Mouse (Mus musculus): ENCODE measurements around the gene Syde2. TPM values are rescaled to one million over a fixed set of nuclear protein-coding genes. Genes with fewer than 3 reads are reported as not detected.

Gene Syde2
- polyA plus RNA-seq, 1 experiment from 2014 or later, result 0.82 TPM

DNA sequence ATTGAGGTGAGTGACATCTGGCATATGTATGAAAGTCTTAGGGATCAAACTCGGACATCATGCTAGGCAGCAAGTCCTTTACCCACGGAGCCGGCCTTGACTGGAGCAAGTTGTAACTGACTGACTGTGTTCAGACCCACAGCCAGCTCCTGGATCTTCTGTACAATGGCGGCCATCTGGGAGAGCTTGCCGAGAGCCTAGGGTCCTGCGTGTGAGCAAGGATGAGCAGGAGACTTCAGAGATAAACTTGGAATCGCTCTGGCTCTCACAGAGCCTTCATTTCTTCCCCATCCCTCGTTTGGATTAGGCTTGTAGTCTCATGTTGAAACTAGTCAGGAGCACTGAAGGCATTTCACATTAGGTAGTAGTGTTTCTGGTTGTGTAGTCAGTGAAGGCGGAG, 34.6 kb downstream of the Syde2 start:
- 94% methylated on average over 9 of the region's 9 CpGs for WGBS
- Histone ChIP-seq H3K9ac (replicated peaks; ENCODE audit: low read depth, low read length) (no peak overlapping the region), H3K4me2 (ENCODE audit: low read length) (no peak overlapping the region), H3K27ac (ENCODE audit: low read length) (no peak overlapping the region), H3K4me1 (replicated peaks; ENCODE audit: control insufficient read depth, insufficient read depth, low read length) (0 out of 2 replicates have a peak, but pooled peaks cover 2% of the 10 kb centered on the region), H3K9me3 (ENCODE audit: control insufficient read depth, low read length) (no peaks in the 10 kb centered on the region), H3K36me3 (ENCODE audit: control insufficient read depth, insufficient read depth) (no peaks in the 10 kb centered on the region), H3K27me3 (replicated peaks; ENCODE audit: control insufficient read depth, insufficient read depth, low read length) (no peaks in the 10 kb centered on the region), H3K4me3 (replicated peaks; ENCODE audit: low read length) (no peak overlapping the region)
- no peak for ATAC-seq

DNA sequence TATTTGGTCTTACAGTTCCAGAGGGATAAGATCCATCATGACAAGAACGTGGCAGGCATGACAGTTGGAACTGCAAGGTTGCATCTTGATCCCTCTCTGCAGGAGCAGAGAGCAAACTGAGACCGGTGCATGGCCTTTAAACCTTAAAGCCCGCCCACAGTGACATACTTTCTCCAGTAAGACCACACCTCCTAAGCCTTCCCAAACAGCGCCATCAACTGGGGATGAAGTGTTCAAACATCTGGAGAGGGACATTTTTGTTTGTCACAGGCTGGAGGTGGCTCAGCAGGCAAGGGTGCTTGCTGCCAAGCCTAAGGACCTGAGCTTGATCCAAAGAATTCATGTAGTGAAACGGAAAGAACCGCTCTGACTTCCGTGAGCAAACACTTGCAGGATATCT, 37.1 kb downstream of the Syde2 start:
- no peaks in the 10 kb centered on the region for H3K36me3 ChIP-seq (ENCODE audit: control insufficient read depth, insufficient read depth)
- 91% methylated on average over 7 of the region's 7 CpGs for WGBS
- no peak for ATAC-seq

GRCm38 (mm10) chr3:146025499-146025898, 37.8 kb downstream of the Syde2 start:
- Histone ChIP-seq H3K27ac (ENCODE audit: low read length) (no peak overlapping the region), H3K9ac (replicated peaks; ENCODE audit: low read depth, low read length) (no peak overlapping the region), H3K4me1 (replicated peaks; ENCODE audit: control insufficient read depth, insufficient read depth, low read length) (peaks cover 1% of the 10 kb centered on the region; the same call in 1 of the 2 replicates), H3K9me3 (ENCODE audit: control insufficient read depth, low read length) (no peaks in the 10 kb centered on the region), H3K4me2 (ENCODE audit: low read length) (no peak overlapping the region), H3K27me3 (replicated peaks; ENCODE audit: control insufficient read depth, insufficient read depth, low read length) (no peaks in the 10 kb centered on the region), H3K4me3 (replicated peaks; ENCODE audit: low read length) (no peak overlapping the region), H3K36me3 (ENCODE audit: control insufficient read depth, insufficient read depth) (no peaks in the 10 kb centered on the region)
- ATAC-seq, result no peak
- 96% methylated on average over 6 of the region's 6 CpGs for WGBS

More for the DNA sequence above, 37.1 kb downstream of the Syde2 start:
- H3K4me3 ChIP-seq (replicated peaks; ENCODE audit: low read length), result no peak overlapping the region
- H3K27me3 ChIP-seq (replicated peaks; ENCODE audit: control insufficient read depth, insufficient read depth, low read length), result no peaks in the 10 kb centered on the region
- no peak overlapping the region for H3K27ac ChIP-seq (ENCODE audit: low read length)
- no peak overlapping the region for H3K4me2 ChIP-seq (ENCODE audit: low read length)
- no peak overlapping the region for H3K9ac ChIP-seq (replicated peaks; ENCODE audit: low read depth, low read length)
- H3K9me3 ChIP-seq (ENCODE audit: control insufficient read depth, low read length), result no peaks in the 10 kb centered on the region
- no peaks in the 10 kb centered on the region for H3K4me1 ChIP-seq (replicated peaks; ENCODE audit: control insufficient read depth, insufficient read depth, low read length)

GRCm38 (mm10) chr3:146027116-146027515, 39.4 kb downstream of the Syde2 start:
- H3K4me1 ChIP-seq (replicated peaks; ENCODE audit: control insufficient read depth, insufficient read depth, low read length), result peaks cover 2% of the 10 kb centered on the region; the same call in 1 of the 2 replicates
- no peak overlapping the region for H3K4me3 ChIP-seq (replicated peaks; ENCODE audit: low read length)
- no peak overlapping the region for H3K9ac ChIP-seq (replicated peaks; ENCODE audit: low read depth, low read length)
- H3K4me2 ChIP-seq (ENCODE audit: low read length), result no peak overlapping the region
- no peaks in the 10 kb centered on the region for H3K27me3 ChIP-seq (replicated peaks; ENCODE audit: control insufficient read depth, insufficient read depth, low read length)
- H3K27ac ChIP-seq (ENCODE audit: low read length), result no peak overlapping the region
- H3K9me3 ChIP-seq (ENCODE audit: control insufficient read depth, low read length), result no peaks in the 10 kb centered on the region
- no peaks in the 10 kb centered on the region for H3K36me3 ChIP-seq (ENCODE audit: control insufficient read depth, insufficient read depth)
- ATAC-seq, result no peak
- WGBS, result 46% methylated on average over 6 of the region's 6 CpGs

- Histone ChIP-seq H3K9ac (replicated peaks; ENCODE audit: low read depth, low read length) (no peak overlapping the region), H3K27ac (ENCODE audit: low read length) (no peak overlapping the region), H3K9me3 (ENCODE audit: control insufficient read depth, low read length) (0 out of 2 replicates have a peak, but pooled peaks cover 2% of the 10 kb centered on the region), H3K4me2 (ENCODE audit: low read length) (no peak overlapping the region), H3K4me1 (replicated peaks; ENCODE audit: control insufficient read depth, insufficient read depth, low read length) (peaks cover 2% of the 10 kb centered on the region; the same call in 1 of the 2 replicates), H3K36me3 (ENCODE audit: control insufficient read depth, insufficient read depth) (no peaks in the 10 kb centered on the region), H3K4me3 (replicated peaks; ENCODE audit: low read length) (no peak overlapping the region), H3K27me3 (replicated peaks; ENCODE audit: control insufficient read depth, insufficient read depth, low read length) (no peaks in the 10 kb centered on the region)
- WGBS, result 88% methylated on average over 2 of the region's 2 CpGs
- ATAC-seq, result no peak
These were observed 40.7 kb downstream of the Syde2 start for GRCm38 (mm10) chr3:146028406-146028805.

DNA sequence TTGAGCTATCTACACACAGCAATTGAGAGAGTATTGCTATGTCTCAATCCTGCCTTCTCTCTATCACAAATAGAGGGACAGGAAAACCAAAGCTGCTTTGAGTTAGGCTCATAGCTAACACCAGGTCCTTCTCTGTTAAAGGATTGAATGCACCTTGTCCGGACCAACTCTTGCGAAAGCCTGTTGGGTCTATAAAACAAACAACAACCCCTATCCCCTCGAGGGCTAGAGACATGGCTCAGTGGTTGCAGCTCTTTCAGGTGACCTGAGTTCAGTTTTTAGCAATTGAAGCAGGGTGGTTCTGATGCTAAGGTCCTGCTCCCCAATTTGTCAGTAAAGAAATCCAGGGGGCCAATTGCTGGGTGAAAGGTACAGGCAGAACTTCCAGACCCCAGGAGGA, 41.6 kb downstream of the Syde2 start:
- H3K27ac ChIP-seq (ENCODE audit: low read length), result no peak overlapping the region
- WGBS, result 88% methylated on average over 3 of the region's 3 CpGs
- H3K27me3 ChIP-seq (replicated peaks; ENCODE audit: control insufficient read depth, insufficient read depth, low read length), result no peaks in the 10 kb centered on the region
- H3K9ac ChIP-seq (replicated peaks; ENCODE audit: low read depth, low read length), result no peak overlapping the region
- ATAC-seq, result no peak
- no peaks in the 10 kb centered on the region for H3K36me3 ChIP-seq (ENCODE audit: control insufficient read depth, insufficient read depth)
- no peak overlapping the region for H3K4me3 ChIP-seq (replicated peaks; ENCODE audit: low read length)
- no peak overlapping the region for H3K4me2 ChIP-seq (ENCODE audit: low read length)
- peaks cover 2% of the 10 kb centered on the region; the same call in 1 of the 2 replicates for H3K4me1 ChIP-seq (replicated peaks; ENCODE audit: control insufficient read depth, insufficient read depth, low read length)
- H3K9me3 ChIP-seq (ENCODE audit: control insufficient read depth, low read length), result 0 out of 2 replicates have a peak, but pooled peaks cover 2% of the 10 kb centered on the region

GRCm38 (mm10) chr3:146030255-146030836, 42.7 kb downstream of the Syde2 start:
- H3K36me3 ChIP-seq (ENCODE audit: control insufficient read depth, insufficient read depth), result no peaks in the 10 kb centered on the region
- no peak overlapping the region for H3K4me3 ChIP-seq (replicated peaks; ENCODE audit: low read length)
- H3K27ac ChIP-seq (ENCODE audit: low read length), result no peak overlapping the region
- 15% methylated on average over 5 of the region's 5 CpGs for WGBS
- H3K27me3 ChIP-seq (replicated peaks; ENCODE audit: control insufficient read depth, insufficient read depth, low read length), result no peaks in the 10 kb centered on the region
- ATAC-seq, result no peak
- no peak overlapping the region for H3K9ac ChIP-seq (replicated peaks; ENCODE audit: low read depth, low read length)
- 0 out of 2 replicates have a peak, but pooled peaks cover 2% of the 10 kb centered on the region for H3K9me3 ChIP-seq (ENCODE audit: control insufficient read depth, low read length)
- H3K4me2 ChIP-seq (ENCODE audit: low read length), result no peak overlapping the region
- peaks cover 2% of the 10 kb centered on the region; the same call in 1 of the 2 replicates for H3K4me1 ChIP-seq (replicated peaks; ENCODE audit: control insufficient read depth, insufficient read depth, low read length)

GRCm38 (mm10) chr3:146032976-146033375, 45.3 kb downstream of the Syde2 start:
- Histone ChIP-seq H3K4me3 (replicated peaks; ENCODE audit: low read length) (no peak overlapping the region), H3K4me2 (ENCODE audit: low read length) (no peak overlapping the region), H3K36me3 (ENCODE audit: control insufficient read depth, insufficient read depth) (no peaks in the 10 kb centered on the region), H3K9ac (replicated peaks; ENCODE audit: low read depth, low read length) (no peak overlapping the region), H3K27ac (ENCODE audit: low read length) (no peak overlapping the region), H3K27me3 (replicated peaks; ENCODE audit: control insufficient read depth, insufficient read depth, low read length) (no peaks in the 10 kb centered on the region), H3K4me1 (replicated peaks; ENCODE audit: control insufficient read depth, insufficient read depth, low read length) (peaks cover 2% of the 10 kb centered on the region; the same call in 1 of the 2 replicates), H3K9me3 (ENCODE audit: control insufficient read depth, low read length) (0 out of 2 replicates have a peak, but pooled peaks cover 2% of the 10 kb centered on the region)
- WGBS, result 81% methylated on average over 5 of the region's 5 CpGs
- ATAC-seq, result no peak

GRCm38 (mm10) chr3:146037906-146038305, 50.2 kb downstream of the Syde2 start:
- 0 out of 2 replicates have a peak, but pooled peaks have one; percentile 33 for ATAC-seq
- Histone ChIP-seq H3K9ac (replicated peaks; ENCODE audit: low read depth, low read length) (no peak overlapping the region), H3K4me2 (ENCODE audit: low read length) (no peak overlapping the region), H3K36me3 (ENCODE audit: control insufficient read depth, insufficient read depth) (no peaks in the 10 kb centered on the region), H3K27ac (ENCODE audit: low read length) (no peak overlapping the region), H3K9me3 (ENCODE audit: control insufficient read depth, low read length) (0 out of 2 replicates have a peak, but pooled peaks cover 2% of the 10 kb centered on the region), H3K4me3 (replicated peaks; ENCODE audit: low read length) (no peak overlapping the region), H3K4me1 (replicated peaks; ENCODE audit: control insufficient read depth, insufficient read depth, low read length) (no peaks in the 10 kb centered on the region), H3K27me3 (replicated peaks; ENCODE audit: control insufficient read depth, insufficient read depth, low read length) (no peaks in the 10 kb centered on the region)
- 56% methylated on average over 15 of the region's 15 CpGs for WGBS
